Mouse (Mus musculus) liver, postnatal 0 days (tissue): ENCODE results near the gene Dapk3.

Experiments used
- CTCF ChIP-seq: sonication (generic); IDR thresholded peaks from 2 replicates; pipeline ENCODE4 v1.5.1; 2016; ENCODE audit warnings: antibody characterized with exemption, low read depth
- EP300 ChIP-seq: IDR thresholded peaks from 2 replicates; pipeline ENCODE4 v1.6.1; 2016; ENCODE audit warnings: antibody characterized with exemption, low read depth, mild to moderate bottlenecking

DNA sequence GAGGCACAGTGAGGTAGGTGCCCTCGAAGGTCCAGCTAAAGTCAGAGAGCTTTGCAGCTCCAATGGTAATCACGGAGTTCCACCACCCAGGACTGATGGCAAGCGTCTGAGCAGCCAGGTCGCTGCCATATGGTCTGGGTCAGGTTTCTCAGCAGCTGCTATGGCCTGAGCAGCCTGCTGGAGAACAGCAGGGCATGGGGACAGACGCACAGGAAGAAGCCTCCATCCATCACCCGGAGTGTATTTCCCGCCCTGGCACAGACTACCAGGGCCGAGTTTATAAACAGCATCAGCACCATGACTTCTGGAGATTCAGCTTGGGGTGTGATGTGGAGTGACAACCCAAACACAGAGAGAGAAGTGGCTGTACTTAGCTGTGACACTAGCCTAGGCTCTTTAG is 17.7 kb upstream of the Dapk3 start:
- TF ChIP-seq CTCF (no peak), EP300 (no peak)
